ENCODE assay signal across 17 mouse cellular contexts in the genomic region with DNA sequence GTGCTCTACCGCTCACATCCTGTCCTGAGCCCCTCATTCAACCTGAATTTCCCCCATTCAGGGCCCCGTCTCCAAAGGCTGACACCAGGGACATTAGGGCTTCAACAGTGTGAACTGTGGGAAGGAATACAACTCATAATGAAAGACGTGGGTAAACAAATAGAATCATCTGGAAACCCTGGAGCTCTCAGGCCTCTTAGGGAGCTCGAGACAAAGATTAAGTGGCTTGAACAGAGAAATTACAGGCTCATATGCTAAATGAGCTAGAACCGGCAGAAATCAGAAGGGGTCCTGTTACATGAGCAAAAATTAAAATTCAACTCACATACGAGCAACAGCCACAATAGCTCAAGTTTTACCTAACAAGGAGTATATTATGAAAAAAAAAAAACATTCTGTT. TPM values are rescaled to one million over a fixed set of nuclear protein-coding genes. Genes with fewer than 3 reads are reported as not detected.
A peak's percentile ranks its signal among the peaks of the same experiment; 100 is the strongest.
DNase-seq lines count a peak whose midpoint lies in the region; ATAC-seq lines count a peak whose summit lies in the region.
"Had no signal": no experiment of that assay in that cellular context is flagged by ENCODE, and none has a peak within 500 bp of the region (broad histone marks: within the 10 kb centered on the region; RNA-seq: fewer than 3 reads in every experiment).

No protein-coding gene starts in this region.

- H3K27ac ChIP-seq in neural tube, embryonic 11.5 days (ENCODE audit: low read depth, low read length), result no peak overlapping the region
- H3K27ac ChIP-seq in neural tube, embryonic 15.5 days (replicated peaks), result no peak overlapping the region
- peak overlapping the region; percentile 79 for H3K27ac ChIP-seq in hindbrain, embryonic 10.5 days
- peak overlapping the region; percentile 70 for H3K27ac ChIP-seq in midbrain, embryonic 10.5 days (replicated peaks)
- no peak overlapping the region for H3K27ac ChIP-seq in liver, embryonic 11.5 days (ENCODE audit: low read depth, low read length)

- no peak overlapping the region for H3K4me2 ChIP-seq in neural tube, embryonic 11.5 days (ENCODE audit: low read depth)
- H3K4me2 ChIP-seq in neural tube, embryonic 15.5 days, result no peak overlapping the region; the same call in 1 of the 2 replicates
- no peak overlapping the region for H3K4me2 ChIP-seq in liver, embryonic 11.5 days
- H3K4me2 ChIP-seq: lung, embryonic 14.5 days had no signal

- no peak overlapping the region for H3K4me3 ChIP-seq in neural tube, embryonic 11.5 days (ENCODE audit: low read depth, low read length)
- no peak overlapping the region for H3K4me3 ChIP-seq in neural tube, embryonic 15.5 days (replicated peaks)
- no peak overlapping the region for H3K4me3 ChIP-seq in hindbrain, embryonic 10.5 days
- H3K4me3 ChIP-seq in midbrain, embryonic 10.5 days, result no peak overlapping the region
- H3K4me3 ChIP-seq in liver, embryonic 11.5 days (ENCODE audit: low read depth, low read length), result no peak overlapping the region

- no peaks in the 10 kb centered on the region for H3K36me3 ChIP-seq in neural tube, embryonic 11.5 days (ENCODE audit: control insufficient read depth, insufficient read depth, low read length)
- H3K36me3 ChIP-seq in neural tube, embryonic 15.5 days, result no peaks in the 10 kb centered on the region
- H3K36me3 ChIP-seq in hindbrain, embryonic 10.5 days, result no peaks in the 10 kb centered on the region
- no peaks in the 10 kb centered on the region for H3K36me3 ChIP-seq in midbrain, embryonic 10.5 days
- H3K36me3 ChIP-seq in liver, embryonic 11.5 days (ENCODE audit: control insufficient read depth, insufficient read depth, low read length), result no peaks in the 10 kb centered on the region

- H3K4me1 ChIP-seq in neural tube, embryonic 11.5 days (ENCODE audit: control insufficient read depth, insufficient read depth, low read length), result peaks cover 3% of the 10 kb centered on the region; the same call in 1 of the 2 replicates
- H3K4me1 ChIP-seq in neural tube, embryonic 15.5 days, result peaks cover 8% of the 10 kb centered on the region
- H3K4me1 ChIP-seq in hindbrain, embryonic 10.5 days (replicated peaks), result peaks cover 21% of the 10 kb centered on the region
- peaks cover 20% of the 10 kb centered on the region for H3K4me1 ChIP-seq in midbrain, embryonic 10.5 days
- no peaks in the 10 kb centered on the region; the same call in 1 of the 2 replicates for H3K4me1 ChIP-seq in liver, embryonic 11.5 days (replicated peaks; ENCODE audit: control insufficient read depth, insufficient read depth, low read length)

- no peaks in the 10 kb centered on the region for H3K27me3 ChIP-seq in neural tube, embryonic 11.5 days (ENCODE audit: control insufficient read depth, insufficient read depth, low read length)
- H3K27me3 ChIP-seq in neural tube, embryonic 15.5 days (replicated peaks), result no peaks in the 10 kb centered on the region
- no peaks in the 10 kb centered on the region for H3K27me3 ChIP-seq in hindbrain, embryonic 10.5 days (ENCODE audit: insufficient read depth, poor library complexity, severe bottlenecking)
- H3K27me3 ChIP-seq in midbrain, embryonic 10.5 days (ENCODE audit: low read depth, poor library complexity, severe bottlenecking), result no peaks in the 10 kb centered on the region
- H3K27me3 ChIP-seq in liver, embryonic 11.5 days (replicated peaks; ENCODE audit: control insufficient read depth, insufficient read depth, low read length), result no peaks in the 10 kb centered on the region
- H3K27me3 ChIP-seq: Patski had no signal

- H3K9me3 ChIP-seq in neural tube, embryonic 11.5 days (ENCODE audit: control insufficient read depth, low read length), result no peaks in the 10 kb centered on the region
- no peaks in the 10 kb centered on the region for H3K9me3 ChIP-seq in neural tube, embryonic 15.5 days (replicated peaks)
- no peaks in the 10 kb centered on the region for H3K9me3 ChIP-seq in hindbrain, embryonic 10.5 days
- H3K9me3 ChIP-seq in midbrain, embryonic 10.5 days (replicated peaks), result no peaks in the 10 kb centered on the region
- H3K9me3 ChIP-seq in liver, embryonic 11.5 days (ENCODE audit: control insufficient read depth, low read length), result no peaks in the 10 kb centered on the region

- peak; percentile 13 for DNase-seq in neural tube, embryonic 11.5 days (ENCODE audit: low spot score)
- no peak for DNase-seq in hindbrain, embryonic 10.5 days (ENCODE audit: low spot score)
- no peak for DNase-seq in midbrain, embryonic 10.5 days (ENCODE audit: low spot score)
- DNase-seq in adrenal gland, adult 2 months, result no peak
- DNase-seq in lung, postnatal 36 days, result no peak
- no peak for DNase-seq in adrenal gland, postnatal 25 days
- DNase-seq in liver, embryonic 11.5 days (ENCODE audit: low spot score), result no peak
- DNase-seq: cerebellum, adult 9-11 months; gastrocnemius, postnatal 25 days; kidney, adult 9 months; kidney, postnatal 4 days; lung, embryonic 14.5 days; thymus, adult 18-20 months had no signal

- ATAC-seq in neural tube, embryonic 11.5 days (ENCODE audit: insufficient read depth, low FRiP score, low TSS enrichment), result no peak
- no peak for ATAC-seq in neural tube, embryonic 15.5 days (ENCODE audit: low FRiP score)
- ATAC-seq in liver, embryonic 11.5 days (replicated peaks; ENCODE audit: low FRiP score), result no peak
- ATAC-seq: activated CD4-positive, CD25-positive, alpha-beta regulatory T cell, adult 4 months; inflammation-experienced regulatory T-cells, adult 6 months; Patski had no signal

- no peak overlapping the region for H3K9ac ChIP-seq in neural tube, embryonic 11.5 days (ENCODE audit: low read length)
- H3K9ac ChIP-seq in neural tube, embryonic 15.5 days (replicated peaks), result no peak overlapping the region
- H3K9ac ChIP-seq in liver, embryonic 11.5 days (ENCODE audit: low read depth, low read length), result no peak overlapping the region
- H3K9ac ChIP-seq: lung, embryonic 14.5 days had no signal

- WGBS in neural tube, embryonic 11.5 days, result 32% methylated on average over 6 of the region's 6 CpGs
- 18% methylated on average over 6 of the region's 6 CpGs for WGBS in neural tube, embryonic 15.5 days
- 36% methylated on average over 6 of the region's 6 CpGs for WGBS in hindbrain, embryonic 10.5 days
- WGBS in midbrain, embryonic 10.5 days, result 52% methylated on average over 6 of the region's 6 CpGs
- 56% methylated on average over 6 of the region's 6 CpGs for WGBS in liver, embryonic 11.5 days

RNA-seq across cellular contexts. Expression of gene Myo1e, which starts 32.3 kb away (rescaled TPM):
- polyA plus RNA-seq in neural tube, embryonic 11.5 days (2014; fragmentation: Nextera tagmentation; extraction: Ambion mirVana), result 10.0 and 10.7 TPM in 2 replicates
- polyA plus RNA-seq in neural tube, embryonic 15.5 days (2015; fragmentation: Nextera tagmentation; extraction: Ambion mirVana), result 5.3 and 8.9 TPM in 2 replicates
- polyA plus RNA-seq in hindbrain, embryonic 10.5 days (2016; fragmentation: Nextera tagmentation; extraction: Ambion mirVana), result 12.6 and 15.2 TPM in 2 replicates
- 12.1 and 12.6 TPM in 2 replicates for polyA plus RNA-seq in midbrain, embryonic 10.5 days (2016; fragmentation: Nextera tagmentation; extraction: Ambion mirVana)
- 10 to 100 TPM; 23.4 to 29.3 TPM for total RNA-seq in adrenal gland, adult 2 months (2021)
- 3.1 and 4.2 TPM in 2 replicates for polyA plus RNA-seq in adrenal gland, adult 2 months (2012; rRNA removed)
- total RNA-seq in adrenal gland, postnatal 25 days (2021), result 24.5 TPM in 2 replicates
- 5.9 and 6.1 TPM in 2 replicates for polyA plus RNA-seq in liver, embryonic 11.5 days (2014; fragmentation: Nextera tagmentation; extraction: Ambion mirVana)

RNA-seq across cellular contexts. Expression of gene Fam81a, which starts 32.5 kb away (rescaled TPM):
- 2.3 and 2.4 TPM in 2 replicates for polyA plus RNA-seq in neural tube, embryonic 11.5 days (2014; fragmentation: Nextera tagmentation; extraction: Ambion mirVana)
- 9.1 and 9.5 TPM in 2 replicates for polyA plus RNA-seq in neural tube, embryonic 15.5 days (2015; fragmentation: Nextera tagmentation; extraction: Ambion mirVana)
- 7.2 and 9.5 TPM in 2 replicates for polyA plus RNA-seq in hindbrain, embryonic 10.5 days (2016; fragmentation: Nextera tagmentation; extraction: Ambion mirVana)
- polyA plus RNA-seq in midbrain, embryonic 10.5 days (2016; fragmentation: Nextera tagmentation; extraction: Ambion mirVana), result 6.1 and 8.5 TPM in 2 replicates
- total RNA-seq in adrenal gland, adult 2 months (2021), result 1 to 10 TPM; 2.0 to 4.3 TPM
- polyA plus RNA-seq in adrenal gland, adult 2 months (2012; rRNA removed), result 0.30 and 0.48 TPM in 2 replicates
- total RNA-seq in adrenal gland, postnatal 25 days (2021), result 4.0 and 4.1 TPM in 2 replicates
- polyA plus RNA-seq in liver, embryonic 11.5 days (2014; fragmentation: Nextera tagmentation; extraction: Ambion mirVana), result 1.6 and 2.9 TPM in 2 replicates

Comparison
In these comparisons a context has a peak if more than half of its experiments do, and no peak if none do; other contexts are left out.
1. H3K27ac ChIP-seq: peak in hindbrain, embryonic 10.5 days (single experiment) and midbrain, embryonic 10.5 days (single experiment); none in neural tube, embryonic 11.5 days (single experiment), neural tube, embryonic 15.5 days (single experiment) and liver, embryonic 11.5 days (single experiment).